Comparison of ENCODE assay signal across 8 mouse cellular contexts in the genomic region with DNA sequence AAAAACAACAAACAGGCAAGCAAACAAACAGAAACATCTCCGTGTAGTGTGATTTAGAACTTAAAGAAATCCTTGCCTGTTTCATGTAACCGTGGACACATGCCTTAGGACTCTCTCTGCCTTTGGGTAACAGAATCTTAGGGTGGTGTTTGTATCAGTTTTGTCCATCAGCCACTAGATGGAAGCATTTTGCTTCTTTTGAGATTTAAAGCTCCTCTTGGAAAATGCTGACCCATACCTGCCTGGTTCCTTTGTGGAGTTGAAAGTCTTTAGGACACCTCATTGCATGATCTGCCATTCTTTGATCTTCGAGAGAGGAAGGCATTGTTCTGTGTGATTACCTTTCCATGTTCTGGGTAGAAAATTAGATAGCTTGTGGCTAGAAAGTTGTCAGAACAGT. TPM values are rescaled to one million over a fixed set of nuclear protein-coding genes. Genes with fewer than 3 reads are reported as not detected.
A peak's percentile ranks its signal among the peaks of the same experiment; 100 is the strongest.
DNase-seq lines count a peak whose midpoint lies in the region; ATAC-seq and TF ChIP-seq lines count a peak whose summit lies in the region.

No protein-coding gene starts in this region.

- WGBS in liver, adult 2 months, result 15% methylated on average over 3 of the region's 3 CpGs
- 26% methylated on average over 3 of the region's 3 CpGs for whole genome bisulfite sequencing in liver, embryonic 12.5 days (ENCODE audit: insufficient replicate concordance)
- 25% methylated on average over 3 of the region's 3 CpGs for WGBS in forebrain, embryonic 14.5 days
- WGBS in midbrain, embryonic 16.5 days, result 16% methylated on average over 3 of the region's 3 CpGs

- H3K4me2 ChIP-seq in liver, embryonic 12.5 days, result no peak overlapping the region
- H3K4me2 ChIP-seq in forebrain, embryonic 14.5 days (ENCODE audit: low read length), result no peak overlapping the region
- no peak overlapping the region for H3K4me2 ChIP-seq in midbrain, embryonic 16.5 days (ENCODE audit: low read length)

- H3K4me3 ChIP-seq in liver, adult 2 months (ENCODE audit: insufficient read depth, low read depth, low read length), result no peak overlapping the region
- no peak overlapping the region for H3K4me3 ChIP-seq in liver, embryonic 12.5 days
- H3K4me3 ChIP-seq in forebrain, embryonic 14.5 days (ENCODE audit: low read depth, low read length), result no peak overlapping the region
- no peak overlapping the region for H3K4me3 ChIP-seq in midbrain, embryonic 16.5 days (ENCODE audit: low read depth, low read length)

- ATAC-seq in cerebellum, adult (ENCODE audit: insufficient number of reproducible peaks, low FRiP score, low TSS enrichment), result peak; percentile 64; the same call in 1 of the 2 replicates
- no peak for ATAC-seq in liver, embryonic 12.5 days
- peak; percentile 81 for ATAC-seq in forebrain, embryonic 14.5 days
- peak; percentile 81 for ATAC-seq in midbrain, embryonic 16.5 days
- ATAC-seq in erythroid progenitor cell, adult 5-6 weeks (replicated peaks; ENCODE audit: low FRiP score, poor library complexity, severe bottlenecking), result no peak

- no peaks in the 10 kb centered on the region for H3K4me1 ChIP-seq in liver, adult 2 months (ENCODE audit: control insufficient read depth, insufficient read depth, low read length)
- no peaks in the 10 kb centered on the region for H3K4me1 ChIP-seq in liver, embryonic 12.5 days
- H3K4me1 ChIP-seq in forebrain, embryonic 14.5 days (ENCODE audit: control insufficient read depth, insufficient read depth, low read length), result no peaks in the 10 kb centered on the region
- H3K4me1 ChIP-seq in midbrain, embryonic 16.5 days (ENCODE audit: control insufficient read depth, insufficient read depth, low read length), result no peaks in the 10 kb centered on the region

- H3K27ac ChIP-seq in liver, adult 2 months (replicated peaks; ENCODE audit: insufficient read depth, low read depth, low read length), result no peak overlapping the region
- H3K27ac ChIP-seq in liver, embryonic 12.5 days, result no peak overlapping the region
- no peak overlapping the region for H3K27ac ChIP-seq in forebrain, embryonic 14.5 days (ENCODE audit: low read depth, low read length)
- no peak overlapping the region for H3K27ac ChIP-seq in midbrain, embryonic 16.5 days (ENCODE audit: low read length)

- no peak overlapping the region for H3K9ac ChIP-seq in liver, adult 2 months (ENCODE audit: low read depth, low read length)
- H3K9ac ChIP-seq in liver, embryonic 12.5 days, result no peak overlapping the region
- H3K9ac ChIP-seq in forebrain, embryonic 14.5 days (ENCODE audit: low read length), result no peak overlapping the region
- H3K9ac ChIP-seq in midbrain, embryonic 16.5 days (ENCODE audit: low read depth, low read length), result no peak overlapping the region

- H3K79me2 ChIP-seq in liver, adult 2 months (ENCODE audit: control insufficient read depth, insufficient read depth, low read length), result no peaks in the 10 kb centered on the region

- H3K27me3 ChIP-seq in liver, adult 2 months (ENCODE audit: control insufficient read depth, insufficient read depth, low read length), result no peaks in the 10 kb centered on the region
- H3K27me3 ChIP-seq in liver, embryonic 12.5 days (replicated peaks), result no peaks in the 10 kb centered on the region
- H3K27me3 ChIP-seq in forebrain, embryonic 14.5 days (replicated peaks; ENCODE audit: control insufficient read depth, insufficient read depth, low read length), result no peaks in the 10 kb centered on the region
- no peaks in the 10 kb centered on the region for H3K27me3 ChIP-seq in midbrain, embryonic 16.5 days (ENCODE audit: control insufficient read depth, insufficient read depth, low read depth, low read length)

- no peaks in the 10 kb centered on the region for H3K36me3 ChIP-seq in liver, adult 2 months (ENCODE audit: control insufficient read depth, insufficient read depth, low read length)
- no peaks in the 10 kb centered on the region for H3K36me3 ChIP-seq in liver, embryonic 12.5 days
- no peaks in the 10 kb centered on the region for H3K36me3 ChIP-seq in forebrain, embryonic 14.5 days (ENCODE audit: control insufficient read depth, insufficient read depth, low read length)
- H3K36me3 ChIP-seq in midbrain, embryonic 16.5 days (ENCODE audit: control insufficient read depth, insufficient read depth, low read length), result no peaks in the 10 kb centered on the region

- H3K9me3 ChIP-seq in liver, embryonic 12.5 days (replicated peaks), result no peaks in the 10 kb centered on the region
- H3K9me3 ChIP-seq in forebrain, embryonic 14.5 days (replicated peaks; ENCODE audit: control insufficient read depth, low read length), result no peaks in the 10 kb centered on the region
- H3K9me3 ChIP-seq in midbrain, embryonic 16.5 days (replicated peaks; ENCODE audit: control insufficient read depth, low read length, poor library complexity, severe bottlenecking), result no peaks in the 10 kb centered on the region

- TF ChIP-seq CTCF in liver, adult 2 months (IDR thresholded peaks at IDR 0.05; ENCODE audit: low read depth, low read length), result peak; percentile 26; the same call in 1 of the 2 replicates

- no peak for TF ChIP-seq POLR2A in liver, adult 2 months (IDR thresholded peaks at IDR 0.05; ENCODE audit: extremely low read depth, insufficient read depth, low read length)

- no peak for DNase-seq in cerebellum, adult 8-10 months
- DNase-seq in liver, adult 2 months (ENCODE audit: extremely low read depth, low read depth, low spot score), result peak; percentile 52
- DNase-seq in forebrain, embryonic 14.5 days (ENCODE audit: low spot score), result peak; percentile 78
- DNase-seq in ovary, adult 18-20 months (ENCODE audit: low spot score), result no peak

RNA-seq across cellular contexts. Expression of a gene that starts 32.3 kb away (rescaled TPM):
- total RNA-seq in liver, adult 2 months (2014; rRNA removed), result 0.27 and 0.37 TPM in 2 replicates
- not detected in 2 replicates for polyA plus RNA-seq in liver, adult 2 months (2012; rRNA removed)
- 0.08 TPM in 1 of 2 replicates, not detected in the other for polyA plus RNA-seq in liver, embryonic 12.5 days (2016; fragmentation: Nextera tagmentation; extraction: Ambion mirVana)
- polyA plus RNA-seq in forebrain, embryonic 14.5 days (2014; fragmentation: Nextera tagmentation; extraction: Ambion mirVana), result 1.4 and 2.2 TPM in 2 replicates
- polyA plus RNA-seq in midbrain, embryonic 16.5 days (2015; fragmentation: Nextera tagmentation; extraction: Ambion mirVana), result 1.3 and 1.6 TPM in 2 replicates
- total RNA-seq in erythroid progenitor cell, adult 5-6 weeks (2015; ENCODE audit: low replicate concordance), result not detected in 2 replicates
- total RNA-seq in erythroid progenitor cell, adult 5-6 weeks (2017; ENCODE audit: low replicate concordance), result not detected in 2 replicates

Comparison
In these comparisons a context has a peak if more than half of its experiments do, and no peak if none do; other contexts are left out.
1. ATAC-seq: peak in cerebellum, adult (single experiment), forebrain, embryonic 14.5 days (single experiment) and midbrain, embryonic 16.5 days (single experiment); none in liver, embryonic 12.5 days (single experiment) and erythroid progenitor cell, adult 5-6 weeks (single experiment).
2. DNase-seq: peak in liver, adult 2 months (single experiment) and forebrain, embryonic 14.5 days (single experiment); none in cerebellum, adult 8-10 months (single experiment) and ovary, adult 18-20 months (single experiment).